Mouse (Mus musculus): ENCODE measurements around the gene Commd9. TPM values are rescaled to one million over a fixed set of nuclear protein-coding genes. Genes with fewer than 3 reads are reported as not detected.

The Commd9 gene
- total and polyA plus RNA-seq, 2 experiments from 2014 or later, result 101 to 257 TPM

DNA sequence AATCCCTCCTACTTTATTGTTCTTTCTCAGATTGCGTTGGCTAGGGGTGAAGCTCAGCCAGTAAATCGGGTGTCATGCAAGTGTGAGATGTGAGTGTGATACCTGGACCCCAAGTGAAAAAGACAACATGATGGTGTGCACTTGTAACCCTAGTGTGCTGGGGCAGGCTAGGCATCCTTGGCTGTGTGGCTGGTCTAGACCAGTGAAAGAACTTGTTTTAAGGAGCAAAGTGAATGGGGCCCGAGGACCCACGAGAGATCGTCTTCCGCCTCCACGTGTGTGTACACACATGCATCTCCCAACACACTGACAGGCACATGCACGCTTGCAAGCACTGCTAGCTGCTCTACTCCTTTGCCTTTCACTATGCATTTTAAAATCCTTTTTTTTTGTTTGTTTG lies 2.8 kb downstream of the Commd9 start:
- Histone ChIP-seq H3K27ac (ENCODE audit: low read depth, low read length) (no peak overlapping the region), H3K4me1 (ENCODE audit: insufficient read depth, low read length) (peaks cover 10% of the 10 kb centered on the region; the same call in 1 of the 2 replicates), H3K36me3 (ENCODE audit: insufficient read depth, low read length) (no peaks in the 10 kb centered on the region), H3K9ac (replicated peaks; ENCODE audit: low read length, poor library complexity, severe bottlenecking) (no peak overlapping the region), H3K4me2 (ENCODE audit: low read depth, low read length, poor library complexity, severe bottlenecking) (no peak overlapping the region), H3K4me3 (ENCODE audit: low read depth, low read length) (no peak overlapping the region), H3K9me3 (ENCODE audit: low read length) (no peaks in the 10 kb centered on the region), H3K27me3 (ENCODE audit: insufficient read depth, low read length) (no peaks in the 10 kb centered on the region)
- WGBS, result 95% methylated on average over 8 of the region's 8 CpGs
- no peak for DNase-seq (ENCODE audit: low spot score)
- no peak for TF ChIP-seq CTCF (IDR thresholded peaks at IDR 0.05)
- no peak for ATAC-seq (ENCODE audit: low FRiP score)

DNA sequence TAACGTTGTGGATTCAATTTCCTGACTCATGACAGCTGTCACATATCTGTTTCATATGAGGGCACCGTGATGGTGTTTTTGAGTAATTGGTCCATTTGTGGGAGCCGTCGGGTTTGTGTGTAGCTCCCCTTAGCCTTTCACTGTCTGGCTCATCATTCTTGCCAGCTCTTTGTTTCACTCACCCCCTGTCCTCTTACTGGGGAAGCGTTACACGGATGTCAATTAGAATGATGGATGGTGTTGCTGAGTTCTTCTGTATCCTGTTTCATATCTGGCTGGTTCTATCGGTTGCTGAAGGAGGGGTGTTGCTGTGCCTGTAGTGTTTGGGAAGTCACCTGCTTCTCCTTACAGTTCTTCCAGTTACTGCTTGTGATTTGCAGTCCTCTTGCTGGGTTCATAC lies 5.1 kb downstream of the Commd9 start:
- Histone ChIP-seq H3K27me3 (ENCODE audit: insufficient read depth, low read length) (no peaks in the 10 kb centered on the region), H3K9me3 (ENCODE audit: low read length) (no peaks in the 10 kb centered on the region), H3K4me2 (ENCODE audit: low read depth, low read length, poor library complexity, severe bottlenecking) (no peak overlapping the region), H3K4me3 (ENCODE audit: low read depth, low read length) (no peak overlapping the region), H3K4me1 (ENCODE audit: insufficient read depth, low read length) (peaks cover 10% of the 10 kb centered on the region; the same call in 1 of the 2 replicates), H3K9ac (replicated peaks; ENCODE audit: low read length, poor library complexity, severe bottlenecking) (no peak overlapping the region), H3K27ac (ENCODE audit: low read depth, low read length) (no peak overlapping the region), H3K36me3 (ENCODE audit: insufficient read depth, low read length) (peaks cover 4% of the 10 kb centered on the region; the same call in 1 of the 2 replicates)
- no peak for TF ChIP-seq CTCF (IDR thresholded peaks at IDR 0.05)
- ATAC-seq (ENCODE audit: low FRiP score) (no peak), DNase-seq (ENCODE audit: low spot score) (peak; percentile 22)
- WGBS, result 63% methylated on average over 7 of the region's 7 CpGs

DNA sequence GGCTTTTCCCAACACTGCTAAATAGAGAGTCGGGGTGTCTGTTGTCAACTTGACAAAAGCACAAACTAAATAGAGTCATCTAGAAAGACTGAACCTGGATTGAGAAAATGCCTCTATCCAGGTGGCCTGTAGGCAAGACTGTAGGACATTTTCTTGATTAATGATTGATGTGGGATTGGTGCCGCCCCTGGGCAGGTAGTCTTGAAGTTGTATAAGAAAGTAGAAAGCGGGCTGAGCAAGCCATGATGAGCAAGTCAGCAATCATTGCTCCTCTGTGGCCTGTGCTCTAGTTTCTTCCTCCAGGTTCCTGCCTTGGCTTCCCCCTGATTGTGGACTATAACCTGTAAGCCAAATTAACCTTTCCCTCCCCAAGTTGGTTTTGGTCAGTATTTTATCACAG lies 8.1 kb downstream of the Commd9 start:
- H3K4me3 ChIP-seq (ENCODE audit: low read depth, low read length), result no peak overlapping the region
- H3K27ac ChIP-seq (ENCODE audit: low read depth, low read length), result no peak overlapping the region
- no peaks in the 10 kb centered on the region for H3K9me3 ChIP-seq (ENCODE audit: low read length)
- TF ChIP-seq CTCF (IDR thresholded peaks at IDR 0.05), result no peak
- H3K27me3 ChIP-seq (ENCODE audit: insufficient read depth, low read length), result no peaks in the 10 kb centered on the region
- no peak overlapping the region for H3K4me2 ChIP-seq (ENCODE audit: low read depth, low read length, poor library complexity, severe bottlenecking)
- no peaks in the 10 kb centered on the region for H3K4me1 ChIP-seq (ENCODE audit: insufficient read depth, low read length)
- DNase-seq (ENCODE audit: low spot score) (no peak), ATAC-seq (ENCODE audit: low FRiP score) (no peak)
- 93% methylated on average over 3 of the region's 3 CpGs for WGBS
- H3K9ac ChIP-seq (replicated peaks; ENCODE audit: low read length, poor library complexity, severe bottlenecking), result no peak overlapping the region
- H3K36me3 ChIP-seq (ENCODE audit: insufficient read depth, low read length), result peaks cover 9% of the 10 kb centered on the region; the same call in 1 of the 2 replicates

DNA sequence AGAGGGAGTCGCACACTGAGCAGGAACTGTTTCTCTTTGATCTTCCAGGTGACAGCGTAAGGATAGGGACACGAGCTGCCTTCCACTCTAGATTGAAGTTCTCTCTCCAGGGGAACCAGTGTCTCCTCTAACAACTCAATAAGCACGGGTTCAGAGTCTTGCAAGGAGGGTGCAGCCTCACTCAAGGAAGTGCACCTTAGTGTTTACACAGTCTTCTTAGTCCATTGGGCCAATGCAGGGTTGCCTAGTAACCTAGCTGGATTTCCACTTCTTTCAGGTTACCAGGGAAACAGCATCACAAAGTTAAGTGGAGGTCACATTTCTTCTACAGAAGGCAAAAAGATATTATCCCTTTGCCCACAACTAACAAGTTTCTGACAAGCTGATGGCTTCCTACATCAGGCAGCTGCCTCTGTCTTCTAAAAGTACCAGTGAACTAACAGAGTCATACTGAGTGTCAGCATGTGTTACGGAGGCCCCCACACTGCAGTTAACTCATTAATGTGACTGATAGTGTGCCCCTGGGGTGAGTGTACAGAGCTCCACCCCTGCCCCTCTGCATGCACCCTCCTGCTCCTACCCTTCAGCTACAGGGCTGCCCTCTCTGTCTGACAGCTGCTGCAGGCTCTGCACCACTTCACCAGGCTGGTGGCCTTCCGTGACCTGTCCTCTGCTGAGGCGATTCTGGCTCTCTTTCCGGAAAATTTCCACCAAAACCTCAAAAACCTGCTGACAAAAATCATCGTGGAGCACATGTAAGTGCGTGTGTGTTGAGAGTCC lies 10.6 kb downstream of the Commd9 start:
- H3K27ac ChIP-seq (ENCODE audit: low read depth, low read length), result no peak overlapping the region
- ATAC-seq (ENCODE audit: low FRiP score) (no peak), DNase-seq (ENCODE audit: low spot score) (peak; percentile 28)
- no peak for TF ChIP-seq CTCF (IDR thresholded peaks at IDR 0.05)
- no peak overlapping the region for H3K4me2 ChIP-seq (ENCODE audit: low read depth, low read length, poor library complexity, severe bottlenecking)
- H3K4me3 ChIP-seq (ENCODE audit: low read depth, low read length), result no peak overlapping the region
- peaks cover 22% of the 10 kb centered on the region for H3K36me3 ChIP-seq (ENCODE audit: insufficient read depth, low read length)
- H3K27me3 ChIP-seq (ENCODE audit: insufficient read depth, low read length), result no peaks in the 10 kb centered on the region
- no peaks in the 10 kb centered on the region for H3K9me3 ChIP-seq (ENCODE audit: low read length)
- no peak overlapping the region for H3K9ac ChIP-seq (replicated peaks; ENCODE audit: low read length, poor library complexity, severe bottlenecking)
- no peaks in the 10 kb centered on the region for H3K4me1 ChIP-seq (ENCODE audit: insufficient read depth, low read length)
- WGBS, result 68% methylated on average over 10 of the region's 10 CpGs

DNA sequence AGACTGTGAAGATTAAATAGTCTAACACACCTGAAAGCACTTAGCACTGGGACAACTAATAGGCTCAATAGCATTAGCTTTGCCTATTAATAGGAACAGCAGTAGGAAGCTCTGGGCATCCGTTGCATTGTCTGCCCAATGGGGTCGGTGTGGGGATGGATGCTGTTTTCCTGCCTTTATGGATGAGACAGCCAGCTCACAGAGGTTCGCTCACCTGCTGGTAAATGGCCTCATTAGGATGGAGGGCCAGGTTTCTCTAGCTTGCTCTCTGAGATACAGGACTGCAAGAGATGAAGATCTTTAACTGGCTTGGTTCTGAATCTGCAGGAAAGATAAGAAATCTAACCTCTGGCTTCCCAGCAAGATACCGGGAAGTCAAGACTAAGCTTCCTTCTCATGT lies 16.1 kb downstream of the Commd9 start:
- H3K36me3 ChIP-seq (ENCODE audit: insufficient read depth, low read length), result peaks cover 14% of the 10 kb centered on the region
- H3K9me3 ChIP-seq (ENCODE audit: low read length), result no peaks in the 10 kb centered on the region
- H3K27ac ChIP-seq (ENCODE audit: low read depth, low read length), result no peak overlapping the region
- no peak for DNase-seq (ENCODE audit: low spot score)
- no peaks in the 10 kb centered on the region for H3K27me3 ChIP-seq (ENCODE audit: insufficient read depth, low read length)
- TF ChIP-seq CTCF (IDR thresholded peaks at IDR 0.05), result no peak
- no peak overlapping the region for H3K4me2 ChIP-seq (ENCODE audit: low read depth, low read length, poor library complexity, severe bottlenecking)
- WGBS, result 79% methylated on average over 4 of the region's 4 CpGs
- H3K9ac ChIP-seq (replicated peaks; ENCODE audit: low read length, poor library complexity, severe bottlenecking), result no peak overlapping the region
- no peak overlapping the region for H3K4me3 ChIP-seq (ENCODE audit: low read depth, low read length)
- H3K4me1 ChIP-seq (ENCODE audit: insufficient read depth, low read length), result no peaks in the 10 kb centered on the region
- no peak for ATAC-seq (ENCODE audit: low FRiP score)

DNA sequence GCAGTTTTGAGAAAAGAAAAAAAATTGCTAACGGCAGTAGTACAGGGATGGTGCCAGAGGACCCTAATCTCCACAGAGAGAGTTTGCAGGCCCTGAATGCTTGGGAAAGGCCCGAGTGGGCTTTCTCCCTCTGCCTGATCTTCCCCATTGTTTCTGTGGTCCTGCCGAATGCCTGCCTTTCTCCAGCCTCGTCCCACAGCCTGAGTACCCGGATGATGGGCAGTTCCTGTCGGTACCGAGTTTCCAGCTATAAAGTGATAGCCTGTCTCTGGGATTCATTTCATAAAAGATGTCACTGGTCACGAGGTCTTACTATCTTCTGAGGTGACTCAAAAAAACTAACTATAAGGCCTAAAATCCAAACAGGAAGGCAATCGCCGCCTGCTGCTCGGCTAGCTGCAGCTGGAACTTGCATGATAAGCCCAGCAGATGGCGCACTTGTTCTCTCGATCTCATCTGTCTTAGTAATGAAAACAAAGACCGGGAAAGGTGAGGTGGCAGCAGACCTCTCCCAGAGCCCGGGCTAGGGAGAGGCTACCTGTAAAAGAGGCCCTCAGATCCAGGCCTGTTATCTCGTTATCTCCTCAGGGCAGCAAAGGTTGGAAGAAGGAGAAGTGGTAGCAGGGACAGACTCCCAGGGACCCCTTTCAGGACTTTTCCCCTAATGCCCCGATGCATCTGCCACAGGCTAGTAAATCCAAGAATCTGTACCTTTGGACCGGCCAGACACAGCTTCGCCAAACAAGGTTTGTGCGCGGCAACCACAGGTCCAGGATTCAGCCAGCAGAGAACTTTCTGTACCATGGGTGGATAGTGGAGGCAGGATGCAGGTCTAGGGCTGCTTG lies 19.7 kb downstream of the Commd9 start:
- Histone ChIP-seq H3K4me1 (ENCODE audit: insufficient read depth, low read length) (no peaks in the 10 kb centered on the region), H3K27ac (ENCODE audit: low read depth, low read length) (no peak overlapping the region), H3K9me3 (ENCODE audit: low read length) (no peaks in the 10 kb centered on the region), H3K4me2 (ENCODE audit: low read depth, low read length, poor library complexity, severe bottlenecking) (peak overlapping the region; percentile 50), H3K27me3 (ENCODE audit: insufficient read depth, low read length) (no peaks in the 10 kb centered on the region), H3K36me3 (ENCODE audit: insufficient read depth, low read length) (peaks cover 3% of the 10 kb centered on the region; the same call in 1 of the 2 replicates), H3K4me3 (ENCODE audit: low read depth, low read length) (peak overlapping the region; percentile 18; the same call in 1 of the 2 replicates), H3K9ac (replicated peaks; ENCODE audit: low read length, poor library complexity, severe bottlenecking) (no peak overlapping the region)
- peak; percentile 58 for ATAC-seq (ENCODE audit: low FRiP score)
- 11% methylated on average over 21 of the region's 21 CpGs for WGBS
- peak; percentile 95 for TF ChIP-seq CTCF (IDR thresholded peaks at IDR 0.05)
- peak; percentile 93 for DNase-seq (ENCODE audit: low spot score)
